Mouse (Mus musculus) C2C12 (cell line): ENCODE results near the gene Vps45. TPM values are rescaled to one million over a fixed set of nuclear protein-coding genes. Genes with fewer than 3 reads are reported as not detected.
"Not testable (repeated sequence)": the region's sequence is repeated elsewhere in the genome, so short reads cannot be mapped to it uniquely, and the experiment has no call there.

Experiments
- H3K27me3 ChIP-seq: one replicate; pipeline ENCODE4 v1.6.1; 2011; ENCODE audit not compliant: control insufficient read depth, insufficient read depth, insufficient read length
- H3K36me3 ChIP-seq: one replicate; pipeline ENCODE4 v1.6.1; 2011; ENCODE audit not compliant: control insufficient read depth, insufficient read depth
- H3K4me3 ChIP-seq: one replicate; pipeline ENCODE4 v1.5.1; 2011; ENCODE audit warnings: mild to moderate bottlenecking, control low read depth; ENCODE audit not compliant: poor library complexity, insufficient read depth, severe bottlenecking
- H3K79me2 ChIP-seq: one replicate; pipeline ENCODE4 v1.6.1; 2011; ENCODE audit not compliant: control insufficient read depth, insufficient read depth
- H3K79me3 ChIP-seq: one replicate; pipeline ENCODE4 v1.6.1; 2011; ENCODE audit warnings: low read depth, control low read depth
- H3ac ChIP-seq: one replicate; pipeline ENCODE3; 2011; ENCODE audit warnings: low read depth; ENCODE audit not compliant: control insufficient read depth, insufficient read length
- CEBPB ChIP-seq: IDR thresholded peaks from one replicate; pipeline ENCODE4 v1.6.1; 2011; ENCODE audit warnings: low read depth, mild to moderate bottlenecking, control low read depth, moderate library complexity
- CTCF ChIP-seq: IDR thresholded peaks from one replicate; pipeline ENCODE4 v1.5.1; 2011; ENCODE audit not compliant: control insufficient read depth, insufficient read depth, insufficient read length
- FOSL1 ChIP-seq: IDR thresholded peaks from one replicate; pipeline ENCODE4 v1.8.0; 2011; ENCODE audit warnings: mild to moderate bottlenecking, low read length; ENCODE audit not compliant: poor library complexity, insufficient read depth, severe bottlenecking
- MAX ChIP-seq: IDR thresholded peaks from one replicate; pipeline ENCODE4 v1.6.1; 2011; ENCODE audit warnings: mild to moderate bottlenecking, control low read depth
- MYOD1 ChIP-seq: IDR thresholded peaks from one replicate; pipeline ENCODE4 v1.6.1; 2011; ENCODE audit warnings: low read depth; ENCODE audit not compliant: control insufficient read depth, insufficient read length
- MYOG ChIP-seq: IDR thresholded peaks from one replicate; pipeline ENCODE4 v1.6.1; 2011; ENCODE audit not compliant: control insufficient read depth, insufficient read length; ENCODE audit errors: extremely low read depth
- USF1 ChIP-seq: IDR thresholded peaks from one replicate; pipeline ENCODE4 v1.6.1; 2011; ENCODE audit warnings: low read depth, mild to moderate bottlenecking, control low read depth, moderate library complexity
- polyA plus RNA-seq: library from polyadenylated mRNA; unstranded; fragments of >200 nt; fragmentation: generic; extraction: Trizol; gene quantifications from one replicate; pipeline ENCODE4 v1.2.1, GENCODE M21; 2012; ENCODE audit warnings: missing spikeins

Vps45 gene
- polyA plus RNA-seq, 1 experiment = 15.6 TPM

DNA sequence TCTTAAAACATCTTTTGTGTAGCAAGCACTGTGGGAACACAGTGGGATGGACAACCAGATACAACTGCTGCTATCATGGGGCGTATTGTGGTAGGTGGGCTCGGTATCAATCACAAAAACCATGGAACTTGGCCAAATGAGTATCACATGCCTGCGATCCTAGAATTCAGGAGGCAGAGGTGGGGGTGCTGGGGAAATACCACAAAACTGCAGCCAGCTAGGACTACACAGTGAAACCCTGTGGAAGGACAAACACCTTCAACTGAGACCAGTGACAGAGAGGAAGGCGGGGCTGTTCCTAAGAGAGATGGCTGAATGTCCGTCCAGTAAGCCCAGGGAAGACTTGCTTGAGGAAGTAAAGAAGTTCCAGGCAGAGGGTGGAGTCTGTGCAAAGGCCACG, 3.0 kb downstream of the Vps45 start:
- no peak for TF ChIP-seq USF1

DNA sequence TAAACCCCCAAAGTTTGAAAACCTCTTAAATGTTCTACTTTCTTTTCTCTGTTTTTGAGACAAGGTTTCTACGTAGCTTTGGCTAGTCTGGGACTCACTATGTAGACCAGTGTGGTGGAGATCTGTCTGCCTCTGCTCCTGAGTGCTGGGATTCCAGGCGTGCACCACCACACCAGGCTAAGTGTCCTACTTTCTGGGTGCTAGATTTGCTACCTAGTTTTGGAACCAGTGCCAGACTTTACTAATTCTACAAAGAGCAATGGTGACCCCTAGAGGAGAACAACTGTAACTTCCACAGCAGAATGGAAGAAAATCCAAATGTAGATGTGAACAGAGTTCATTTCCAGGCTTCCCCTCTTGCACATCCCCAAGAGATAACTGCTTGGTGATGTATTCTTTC, 6.4 kb downstream of the Vps45 start:
- Histone ChIP-seq H3K79me2 (peaks cover 10% of the 10 kb centered on the region), H3K36me3 (peaks cover 5% of the 10 kb centered on the region), H3K79me3 (no peaks in the 10 kb centered on the region), H3ac (no peak overlapping the region), H3K27me3 (no peaks in the 10 kb centered on the region), H3K4me3 (no peak overlapping the region)
- TF ChIP-seq CEBPB (no peak), CTCF (no peak), MAX (no peak), FOSL1 (no peak)

More for the DNA sequence above, 3.0 kb downstream of the Vps45 start:
- Histone ChIP-seq H3K79me3 (peaks cover 3% of the 10 kb centered on the region), H3K27me3 (no peaks in the 10 kb centered on the region), H3K36me3 (peaks cover 5% of the 10 kb centered on the region), H3K79me2 (peaks cover 17% of the 10 kb centered on the region), H3ac (peak overlapping the region; percentile 6), H3K4me3 (no peak overlapping the region)

- H3K4me3 ChIP-seq = no peak overlapping the region
- no peaks in the 10 kb centered on the region for H3K27me3 ChIP-seq
- TF ChIP-seq CTCF = no peak
- no peak for TF ChIP-seq FOSL1
- TF ChIP-seq USF1 = no peak
- no peak for TF ChIP-seq MYOG
- no peak for TF ChIP-seq MAX
- no peak for TF ChIP-seq CEBPB
- no peak for TF ChIP-seq MYOD1
- no peaks in the 10 kb centered on the region for H3K79me3 ChIP-seq
- peaks cover 3% of the 10 kb centered on the region for H3K79me2 ChIP-seq
- H3K36me3 ChIP-seq = peaks cover 7% of the 10 kb centered on the region
- H3ac ChIP-seq = no peak overlapping the region
Observed at GRCm38 (mm10) chr3:96051186-96051585, 7.1 kb downstream of the Vps45 start.

GRCm38 (mm10) chr3:96050779-96051178, 7.5 kb downstream of the Vps45 start:
- no peaks in the 10 kb centered on the region for H3K79me2 ChIP-seq
- TF ChIP-seq USF1 (no peak), CTCF (no peak), CEBPB (no peak), MYOD1 (no peak), FOSL1 (no peak)
- no peak overlapping the region for H3K4me3 ChIP-seq
- H3K36me3 ChIP-seq = peaks cover 11% of the 10 kb centered on the region
- H3ac ChIP-seq = no peak overlapping the region
- H3K79me3 ChIP-seq = no peaks in the 10 kb centered on the region
- H3K27me3 ChIP-seq = no peaks in the 10 kb centered on the region

- H3ac ChIP-seq = not testable (repeated sequence)
Observed at GRCm38 (mm10) chr3:96044559-96044958, 13.7 kb downstream of the Vps45 start.

DNA sequence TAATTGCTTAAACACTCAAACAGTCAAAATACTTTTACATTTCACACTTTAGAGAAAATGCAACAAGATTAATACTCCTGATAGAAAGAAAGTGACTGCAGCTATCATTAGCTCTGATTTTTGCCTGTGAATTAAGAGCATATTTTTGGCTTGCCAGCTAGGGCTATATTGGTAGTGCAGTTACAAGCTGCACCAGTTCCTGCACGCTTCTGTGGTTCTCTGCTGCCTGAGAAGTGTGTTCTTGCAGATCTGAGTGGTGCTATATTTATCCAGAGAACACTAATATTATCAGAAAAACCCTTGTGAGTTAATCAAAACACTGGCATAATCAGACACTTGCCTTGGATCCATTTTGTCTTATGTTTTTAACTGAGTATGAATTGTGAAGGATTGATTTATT, 15.2 kb downstream of the Vps45 start:
- Histone ChIP-seq H3K36me3 (peaks cover 7% of the 10 kb centered on the region), H3K4me3 (no peak overlapping the region), H3ac (no peak overlapping the region), H3K27me3 (no peaks in the 10 kb centered on the region), H3K79me2 (no peaks in the 10 kb centered on the region), H3K79me3 (no peaks in the 10 kb centered on the region)
- no peak for TF ChIP-seq CTCF

More at GRCm38 (mm10) chr3:96044559-96044958, 13.7 kb downstream of the Vps45 start:
- not testable (repeated sequence) for H3K36me3 ChIP-seq, H3K4me3 ChIP-seq, H3K79me3 ChIP-seq, H3K27me3 ChIP-seq, H3K79me2 ChIP-seq

GRCm38 (mm10) chr3:96041079-96041478, 17.2 kb downstream of the Vps45 start:
- Histone ChIP-seq H3K27me3 (no peaks in the 10 kb centered on the region), H3K79me3 (no peaks in the 10 kb centered on the region), H3K36me3 (peaks cover 4% of the 10 kb centered on the region), H3K4me3 (no peak overlapping the region), H3ac (no peak overlapping the region), H3K79me2 (no peaks in the 10 kb centered on the region)
- no peak for TF ChIP-seq CEBPB
- TF ChIP-seq MAX = no peak
- no peak for TF ChIP-seq FOSL1
- no peak for TF ChIP-seq MYOD1
